Mouse (Mus musculus) right cerebral cortex, adult 2 months (tissue): Measurements from ENCODE around the gene Rars2.

Source experiments
- DNase-seq, 2 experiments: peaks; one replicate each; pipeline ENCODE4 v3.0.0; 2021 to 2022; ENCODE audit warnings: low spot score in 2 of 2

Rars2 gene

DNA sequence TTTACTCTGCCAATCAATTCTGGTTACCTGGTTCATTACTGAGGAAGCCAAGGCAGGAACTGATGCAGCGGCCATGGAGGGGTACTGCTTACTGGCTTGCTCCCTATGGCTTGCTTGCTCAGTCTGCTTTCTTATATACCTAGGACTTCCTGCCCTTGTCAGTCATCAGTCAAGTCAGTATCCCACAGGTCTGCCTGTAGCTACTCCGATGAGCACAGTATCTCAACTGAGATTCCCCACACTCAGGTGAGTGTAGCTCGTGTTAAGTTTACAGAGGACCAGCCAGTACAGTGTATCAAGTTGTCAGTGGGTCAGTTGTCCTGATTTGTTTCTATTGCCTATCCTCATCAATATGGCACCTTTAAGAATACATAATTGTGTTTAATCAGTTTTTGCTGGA lies 26.0 kb downstream of the Rars2 start:
- no peak for DNase-seq

DNA sequence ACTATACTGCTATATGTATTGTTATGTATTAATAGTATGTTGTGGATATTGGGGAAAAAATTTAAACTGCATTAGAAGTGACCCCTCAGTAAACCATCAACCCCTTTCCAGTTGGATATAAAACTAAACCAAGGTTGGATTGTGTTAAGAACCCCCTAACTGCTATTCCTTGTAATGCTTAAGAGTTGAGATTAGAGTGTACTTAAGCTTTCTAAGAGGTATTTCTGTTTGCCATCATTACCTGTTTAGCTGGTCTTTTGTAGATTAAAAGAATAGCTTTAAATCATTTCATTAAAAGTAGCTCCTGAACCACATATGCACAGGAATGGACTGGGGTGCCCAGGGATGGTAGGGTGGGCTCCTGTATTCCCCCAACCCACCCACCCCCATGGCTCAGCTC lies 30.0 kb downstream of the Rars2 start:
- no peak for DNase-seq

DNA sequence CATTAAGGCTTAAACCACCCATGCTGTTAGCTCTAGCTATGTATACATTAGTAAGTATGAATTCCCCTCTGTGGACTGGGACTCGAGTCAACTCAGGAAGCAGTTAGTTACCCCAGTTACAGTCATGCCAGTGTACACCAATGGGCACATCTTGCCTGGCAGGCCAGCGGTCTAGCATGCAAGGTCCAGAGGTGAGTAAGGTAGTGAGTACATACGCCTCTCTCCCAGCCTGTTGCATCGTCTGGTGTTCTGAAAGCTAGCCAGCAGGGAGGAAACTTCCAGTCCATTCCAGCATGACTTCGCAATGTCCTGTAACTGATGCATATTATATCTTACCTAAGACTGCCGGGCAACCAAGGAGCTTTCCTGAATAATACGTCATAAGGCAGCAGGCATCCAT lies 38.4 kb downstream of the Rars2 start:
- no peak for DNase-seq

DNA sequence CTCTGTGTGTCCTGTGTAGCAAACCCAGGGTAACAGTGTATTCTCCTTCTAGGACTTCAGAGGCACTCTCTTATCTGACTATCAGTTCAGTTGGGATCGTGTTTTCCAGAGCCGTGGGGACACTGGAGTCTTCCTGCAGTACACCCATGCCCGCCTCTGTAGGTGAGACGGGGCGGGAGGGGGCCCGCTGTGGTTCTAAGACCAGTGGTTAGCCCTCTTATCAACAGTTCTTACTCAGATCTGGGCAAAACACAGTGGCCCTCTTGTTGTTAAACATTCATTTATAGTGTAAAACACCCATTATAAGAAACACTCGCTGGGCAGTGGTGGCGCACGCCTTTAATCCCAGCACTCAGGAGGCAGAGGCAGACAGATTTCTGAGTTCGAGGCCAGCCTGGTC lies 41.3 kb downstream of the Rars2 start:
- no peak for DNase-seq

DNA sequence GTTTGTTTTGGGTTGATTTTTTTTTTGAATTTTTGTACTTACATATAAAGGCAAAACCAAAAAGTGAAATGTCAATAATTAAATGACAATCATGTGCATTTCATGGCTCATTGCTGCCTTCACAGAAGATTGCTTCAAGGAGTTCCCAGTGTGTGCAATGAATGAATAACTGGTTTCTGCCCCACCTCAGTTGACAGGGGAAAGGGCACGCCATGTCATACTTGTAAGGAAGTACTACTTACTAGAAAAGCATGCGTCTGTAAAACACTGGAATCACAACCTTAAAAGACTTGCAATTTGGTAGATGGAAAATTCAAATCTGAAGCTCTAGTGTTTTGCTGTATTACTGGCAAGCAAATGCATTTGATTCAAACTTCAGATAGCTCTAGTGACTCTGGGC lies 44.3 kb downstream of the Rars2 start:
- DNase-seq = no peak

DNA sequence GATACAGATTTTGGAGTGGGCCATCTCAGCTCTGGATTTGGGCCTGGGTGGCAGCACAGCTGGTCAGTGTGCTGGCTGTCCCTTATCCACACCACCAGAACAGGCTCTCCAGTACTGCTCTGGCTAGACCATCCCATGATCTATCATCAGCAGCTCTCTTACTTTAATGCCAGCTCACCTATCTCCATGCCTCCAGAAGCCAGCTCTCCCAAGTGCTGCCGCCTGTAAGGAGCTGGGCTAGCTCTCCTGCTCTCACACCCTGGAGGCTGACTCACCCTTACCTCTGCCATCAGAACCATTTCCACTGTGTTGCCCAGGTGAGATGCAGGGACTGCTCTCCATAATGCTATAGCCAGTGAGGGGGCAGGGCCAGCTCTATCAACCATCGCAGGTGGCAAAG lies 46.8 kb downstream of the Rars2 start:
- DNase-seq = no peak

DNA sequence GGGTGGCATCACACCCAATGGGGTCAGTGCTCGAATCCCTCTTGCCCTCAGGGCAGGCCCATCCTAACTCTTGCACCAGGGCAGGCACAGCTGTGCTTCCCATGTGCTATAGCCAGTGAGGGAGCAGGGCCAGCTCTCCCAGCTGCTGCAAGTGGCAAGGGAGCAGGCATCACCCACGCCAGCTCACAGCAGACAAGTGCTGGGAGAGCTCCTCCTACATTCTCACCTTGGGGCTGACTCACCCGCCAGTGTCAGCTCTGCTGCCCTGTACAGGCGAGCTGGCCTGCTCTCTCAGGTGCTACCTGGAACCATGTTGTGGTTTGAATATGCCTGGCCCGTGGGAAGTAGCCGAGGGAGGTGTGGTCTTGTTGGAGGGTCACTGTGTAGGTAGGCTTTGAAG lies 47.2 kb downstream of the Rars2 start:
- peak; percentile 39 to 53 for DNase-seq

DNA sequence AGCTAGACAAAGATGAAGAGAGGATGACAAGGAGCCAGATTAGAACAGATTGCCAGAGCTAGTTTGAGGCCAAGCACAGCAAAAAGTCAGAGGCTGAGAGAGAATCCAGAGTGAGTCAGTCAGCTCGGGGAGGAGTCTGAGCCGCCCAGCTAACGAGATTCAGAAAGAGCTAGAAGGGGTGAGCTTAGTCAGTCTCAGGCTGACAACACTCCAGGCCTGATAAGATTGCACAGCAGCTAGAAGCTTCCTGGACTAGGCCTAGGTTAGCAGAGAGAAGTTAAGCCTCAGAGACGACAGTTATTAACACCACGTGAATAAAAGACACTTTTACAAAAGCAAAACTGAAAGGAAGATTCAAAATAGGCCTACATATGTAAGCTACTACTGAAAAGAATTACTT lies 53.2 kb downstream of the Rars2 start:
- no peak for DNase-seq

DNA sequence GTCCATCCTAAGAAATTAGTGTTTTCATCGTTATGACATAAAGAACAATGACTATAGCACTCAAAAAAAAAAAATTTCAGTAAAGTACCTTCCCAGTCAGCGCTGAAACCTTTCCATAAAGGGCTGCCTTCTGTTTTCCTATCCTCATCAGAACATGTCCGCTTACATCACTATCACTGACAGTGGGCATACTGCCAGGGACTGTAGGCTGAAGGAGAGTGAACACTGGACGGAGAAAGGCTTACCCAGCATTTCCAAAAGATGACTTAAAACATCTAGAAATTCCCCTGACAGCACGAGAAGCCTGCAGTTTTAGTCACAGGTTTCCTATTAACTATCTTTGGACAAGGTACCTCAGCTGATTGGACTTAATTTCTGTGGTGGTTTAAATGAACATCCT lies 59.0 kb downstream of the Rars2 start:
- no peak for DNase-seq

DNA sequence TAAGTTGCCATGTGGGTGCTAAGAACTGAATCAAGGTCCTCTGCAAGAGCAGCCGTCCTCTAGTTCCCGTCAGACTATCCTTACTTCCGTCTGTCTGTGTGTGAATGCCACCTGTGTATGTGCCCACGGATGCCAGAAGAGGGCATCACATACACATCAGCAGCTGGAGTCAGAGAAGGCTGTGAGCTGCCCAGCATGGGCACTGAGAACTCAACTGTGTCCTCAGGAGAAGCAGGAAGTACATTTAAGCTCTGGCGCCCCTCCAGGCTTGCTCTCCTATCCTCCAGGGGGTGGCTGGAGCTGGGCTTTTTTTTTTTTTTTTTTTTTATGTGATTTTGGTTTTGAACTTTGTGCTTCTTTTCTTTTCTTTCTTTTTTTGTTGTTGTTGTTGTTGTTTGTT lies 65.8 kb downstream of the Rars2 start:
- no peak for DNase-seq

DNA sequence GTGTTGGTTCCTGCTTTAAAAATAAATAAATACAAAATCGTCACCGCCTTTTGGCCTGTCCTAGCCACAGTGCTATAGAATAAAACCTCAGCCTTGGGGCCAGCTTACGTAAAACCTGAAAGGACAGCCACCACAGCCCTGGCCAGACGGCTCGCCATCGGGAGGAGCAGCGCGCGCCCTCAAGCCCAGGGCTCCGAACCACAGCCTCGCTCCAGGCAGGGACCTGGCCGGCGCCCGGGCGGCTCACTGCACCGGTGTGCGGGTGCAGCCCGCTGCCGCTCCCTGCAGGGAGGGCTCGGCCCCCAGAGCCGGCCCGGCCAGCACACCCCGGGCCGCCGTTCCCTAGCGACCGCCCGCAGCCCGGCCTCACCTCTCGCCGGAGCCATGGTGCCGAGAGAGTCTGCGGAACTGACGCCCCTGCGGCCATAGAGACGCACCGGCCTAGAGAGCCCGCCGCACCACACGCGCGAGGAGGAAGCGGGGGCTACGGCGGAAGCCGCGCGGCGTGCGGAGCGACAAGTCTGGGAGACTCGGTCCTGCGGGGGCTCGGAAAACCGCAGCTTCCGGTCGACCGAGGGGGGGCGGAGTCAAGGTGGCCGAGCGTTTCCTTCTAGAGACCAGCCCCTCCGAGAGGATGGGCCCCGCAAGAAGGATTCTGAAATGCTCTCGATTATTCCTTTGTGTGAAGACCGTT lies 72.3 kb downstream of the Rars2 start, which contains the start of gene Slc35a1:
TSS of gene Slc35a1 (minus strand) at position 565 of the 694 bp plus-strand sequence.
- DNase-seq = peak; percentile 94 to 96

DNA sequence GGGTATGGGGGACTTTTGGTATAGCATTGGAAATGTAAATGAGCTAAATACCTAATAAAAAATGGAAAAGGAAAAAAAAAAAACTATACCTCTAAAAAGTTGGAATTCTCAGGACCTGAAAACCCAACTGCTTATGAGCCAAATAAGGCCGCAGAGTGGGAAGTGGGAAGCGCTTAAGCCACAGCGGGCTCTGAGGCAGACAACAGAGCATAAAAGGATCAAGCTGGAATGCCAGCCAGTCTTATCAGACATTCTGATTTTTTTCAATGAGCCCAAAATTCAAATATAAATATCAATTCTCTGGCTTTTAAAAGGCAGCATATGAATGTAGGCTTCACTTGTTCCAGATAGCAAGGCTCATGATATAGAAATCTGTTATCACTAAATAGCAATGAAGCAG lies 73.3 kb downstream of the Rars2 start:
- no peak for DNase-seq

DNA sequence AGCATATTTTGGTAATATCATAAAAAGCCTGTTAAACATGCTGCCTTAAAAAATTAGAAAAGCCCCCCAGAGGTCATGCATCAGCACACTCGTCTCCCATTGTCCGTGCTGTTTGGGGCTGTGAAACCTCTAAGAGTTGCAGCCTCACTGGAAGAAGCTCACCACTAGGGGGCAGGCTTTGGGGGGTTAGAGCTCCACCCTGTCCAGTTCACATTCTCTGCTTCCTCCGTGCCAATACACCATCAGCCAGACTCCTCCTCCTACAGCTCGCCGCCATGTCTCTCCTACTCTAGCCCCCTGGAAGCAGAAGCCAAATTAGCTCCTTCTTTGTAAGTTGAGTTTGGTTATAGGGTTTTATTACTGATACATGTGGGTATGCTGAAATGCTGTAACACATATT lies 86.8 kb downstream of the Rars2 start:
- peak in 1 of 2 experiments; percentile 10 for DNase-seq

DNA sequence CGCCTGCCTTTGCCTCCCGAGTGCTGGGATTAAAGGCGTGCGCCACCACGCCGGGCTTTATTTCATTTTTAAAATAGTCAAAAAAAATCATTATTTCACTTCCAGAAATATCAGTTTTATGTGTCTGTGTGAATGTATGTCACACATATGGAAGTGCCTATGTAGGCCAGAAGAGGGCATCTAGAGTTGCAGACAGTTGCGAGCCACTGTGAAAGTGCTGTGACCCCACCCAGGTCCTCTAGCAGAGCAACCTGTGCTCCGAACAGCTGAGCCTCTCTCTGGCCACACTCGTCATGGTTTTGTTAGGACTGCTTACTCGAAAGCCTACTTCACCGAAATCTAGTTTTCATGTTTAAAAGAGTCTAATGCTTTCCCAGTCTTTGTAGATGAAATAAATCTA lies 87.5 kb downstream of the Rars2 start:
- DNase-seq = no peak

DNA sequence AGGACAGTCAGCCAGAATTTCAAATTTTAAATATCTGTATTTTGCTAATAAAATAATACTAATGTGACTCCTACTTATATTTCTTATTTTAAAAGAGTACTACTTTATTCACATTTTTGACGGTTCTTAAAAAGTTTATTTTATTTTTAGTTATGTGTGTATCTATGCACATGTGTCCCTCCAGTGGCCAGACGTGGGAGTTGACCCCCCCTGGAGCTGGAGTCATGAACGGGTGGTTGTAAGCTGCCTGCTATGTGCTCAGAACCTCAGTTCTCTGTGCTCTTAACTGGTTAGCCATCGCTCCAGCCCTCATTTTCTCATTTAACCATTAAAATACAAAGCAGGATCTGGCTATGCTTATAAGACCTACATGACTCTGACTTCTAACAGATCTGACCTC lies 88.3 kb downstream of the Rars2 start:
- no peak for DNase-seq

DNA sequence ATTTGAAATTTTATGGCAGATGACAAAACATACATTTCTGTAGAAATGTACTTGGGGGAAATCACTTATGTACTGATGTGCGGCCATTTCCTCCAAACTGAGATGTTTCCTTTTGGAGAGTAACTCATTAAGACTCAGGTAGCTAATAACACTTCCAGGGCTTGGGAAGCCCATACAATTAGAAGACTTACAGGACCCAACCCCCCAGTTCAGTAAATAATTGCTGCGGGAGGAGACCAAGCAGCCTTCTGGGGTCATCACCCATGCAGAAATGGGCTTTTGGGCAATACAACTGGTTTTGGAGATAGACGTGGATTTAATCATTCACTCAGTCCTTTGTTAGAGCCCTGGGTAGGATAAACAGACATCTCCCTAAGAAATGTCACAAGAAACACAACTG lies 92.5 kb downstream of the Rars2 start:
- no peak for DNase-seq

DNA sequence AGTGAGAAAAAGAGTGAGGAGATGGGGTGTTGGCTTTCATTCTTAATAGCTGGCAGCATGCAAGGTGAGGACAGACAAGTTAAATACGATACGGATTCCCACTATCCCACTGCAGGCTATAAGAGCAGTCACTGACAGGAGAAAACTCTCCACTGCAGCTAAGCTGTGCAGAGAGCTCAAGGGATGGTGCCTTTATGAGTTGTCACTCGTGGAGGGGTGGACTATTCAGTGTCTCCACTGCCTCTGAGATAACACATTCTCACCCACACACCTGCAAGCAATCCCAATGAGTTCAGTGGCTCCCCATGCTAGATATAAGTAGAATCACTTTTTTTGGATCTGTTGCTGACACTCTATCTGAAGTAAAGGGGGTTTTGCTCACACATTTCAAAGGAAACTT lies 93.4 kb downstream of the Rars2 start:
- DNase-seq = peak in 1 of 2 experiments; percentile 26
